Mouse (Mus musculus): ENCODE data around the gene Tmem210. TPM values are rescaled to one million over a fixed set of nuclear protein-coding genes. Genes with fewer than 3 reads are reported as not detected.
A peak's percentile ranks its signal among the peaks of the same experiment; 100 is the strongest.

The Tmem210 gene
- total RNA-seq, 2 experiments from 2014 or later, result not detected

GRCm38 (mm10) chr2:25291184-25292053, 3.5 kb downstream of the Tmem210 start:
- no peak for ATAC-seq (replicated peaks; ENCODE audit: low FRiP score, poor library complexity, severe bottlenecking)

DNA sequence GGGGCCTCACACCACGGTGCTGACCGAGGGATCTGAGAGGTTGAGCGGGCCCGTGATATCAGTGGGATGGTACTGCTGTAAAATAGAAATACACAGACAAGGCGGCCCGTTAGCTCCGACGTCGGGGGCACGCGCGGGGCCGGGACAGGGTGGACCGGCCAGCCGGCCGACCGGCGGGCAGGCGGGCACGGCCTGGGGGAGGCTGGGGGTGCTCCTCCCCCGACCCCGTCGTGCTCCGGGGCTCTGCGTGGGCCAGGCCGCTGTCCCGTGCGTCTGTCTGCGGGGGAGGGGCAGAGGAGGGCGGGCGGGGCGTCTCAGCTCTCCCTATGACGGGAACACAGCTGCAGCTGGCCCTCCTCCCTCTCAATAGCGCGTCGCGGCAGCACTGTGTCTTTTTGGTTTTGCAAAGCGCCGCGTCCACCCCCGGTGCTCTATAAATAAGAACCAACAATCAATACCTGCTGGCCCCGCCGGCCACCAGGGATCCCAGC, 4.2 kb downstream of the Tmem210 start:
- no peak for ATAC-seq (replicated peaks; ENCODE audit: low FRiP score, poor library complexity, severe bottlenecking)

GRCm38 (mm10) chr2:25292856-25293255, 4.9 kb downstream of the Tmem210 start:
- ATAC-seq (replicated peaks; ENCODE audit: low FRiP score, poor library complexity, severe bottlenecking), result peak; percentile 58; the same call in 1 of the 2 replicates

GRCm38 (mm10) chr2:25293706-25294105, 5.8 kb downstream of the Tmem210 start:
- ATAC-seq (replicated peaks; ENCODE audit: low FRiP score, poor library complexity, severe bottlenecking), result no peak

DNA sequence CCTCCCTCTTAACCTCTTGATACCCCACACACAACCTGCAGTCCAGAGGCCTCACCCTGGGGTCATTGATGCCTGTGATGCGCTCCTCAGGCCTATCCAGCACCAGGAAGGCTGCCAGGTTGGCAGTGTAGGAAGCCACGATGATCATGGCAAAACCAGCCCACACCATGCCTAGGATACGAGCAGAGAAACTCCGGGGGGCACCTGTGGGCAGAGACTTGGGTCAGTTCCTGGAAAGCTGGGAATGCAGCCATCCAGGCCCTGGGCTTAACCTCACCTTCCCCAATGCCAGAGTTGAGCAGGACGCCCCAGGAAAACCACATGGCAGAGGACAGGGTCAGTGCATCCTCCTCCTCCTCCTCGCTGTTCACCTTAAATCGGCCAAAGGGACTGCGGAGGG, 9.1 kb downstream of the Tmem210 start:
- no peak for ATAC-seq (replicated peaks; ENCODE audit: low FRiP score, poor library complexity, severe bottlenecking)

- no peak for ATAC-seq (replicated peaks; ENCODE audit: low FRiP score, poor library complexity, severe bottlenecking)
Observed at GRCm38 (mm10) chr2:25298046-25298445, 10.1 kb downstream of the Tmem210 start.

DNA sequence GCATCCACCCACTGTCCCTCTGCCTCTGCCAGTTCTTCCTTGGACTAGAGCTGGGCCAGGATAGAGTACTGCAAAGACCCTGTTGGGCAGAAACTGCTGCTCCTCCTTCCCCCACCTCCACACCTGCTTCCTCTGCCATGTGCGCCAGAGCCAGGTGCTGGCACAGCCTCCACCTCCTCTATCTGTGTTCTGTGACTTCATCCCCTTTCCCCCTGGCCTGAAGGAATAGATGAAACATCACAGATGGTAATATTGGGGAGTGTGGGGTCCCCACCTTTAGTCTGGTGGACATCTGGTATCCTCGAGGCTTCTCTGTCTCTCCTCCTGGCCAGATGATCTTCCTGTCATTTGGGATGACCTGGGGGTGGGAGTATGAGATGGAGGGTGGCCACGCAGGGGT, 15.5 kb downstream of the Tmem210 start:
- no peak for ATAC-seq (replicated peaks; ENCODE audit: low FRiP score, poor library complexity, severe bottlenecking)

GRCm38 (mm10) chr2:25303931-25304656, 16.1 kb downstream of the Tmem210 start:
- no peak for ATAC-seq (replicated peaks; ENCODE audit: low FRiP score, poor library complexity, severe bottlenecking)

GRCm38 (mm10) chr2:25304657-25305541, 17.0 kb downstream of the Tmem210 start:
- no peak for ATAC-seq (replicated peaks; ENCODE audit: low FRiP score, poor library complexity, severe bottlenecking)

DNA sequence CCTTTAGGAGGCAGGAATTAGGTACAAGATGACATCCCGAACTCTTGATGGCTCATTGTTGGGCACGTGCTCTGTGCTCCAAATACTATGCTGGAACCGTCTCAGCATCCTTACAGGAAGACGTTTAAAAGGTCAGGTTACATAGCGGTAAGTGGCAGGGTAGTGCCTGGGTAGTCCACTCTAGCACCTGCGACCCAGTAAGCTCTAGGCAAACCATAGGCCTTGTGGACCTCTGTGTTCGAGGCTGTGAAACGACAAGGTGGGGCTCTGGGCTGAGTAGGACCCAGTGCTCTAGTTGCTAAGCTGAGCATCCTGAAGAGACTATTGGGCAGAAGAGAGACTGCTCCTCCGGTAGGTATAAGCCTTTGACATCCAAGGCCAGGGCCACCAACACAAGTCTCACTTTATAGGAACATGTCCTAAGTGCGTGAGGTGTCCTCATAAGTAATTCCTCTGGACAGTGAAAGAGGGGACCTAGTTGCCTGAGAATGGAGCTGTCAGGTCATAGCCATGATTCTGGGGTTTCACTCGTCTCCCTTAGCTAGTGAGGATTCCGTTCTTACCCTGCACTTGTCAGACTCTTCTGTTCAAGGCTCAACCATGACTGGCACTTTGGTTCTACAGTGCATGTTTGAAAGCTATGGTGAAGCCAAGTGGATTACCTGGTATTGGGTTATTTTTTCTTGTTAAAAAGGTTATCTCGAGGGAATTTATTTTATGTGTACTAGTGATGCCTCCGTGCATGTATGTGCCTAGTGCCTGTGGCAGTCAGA, 17.8 kb downstream of the Tmem210 start:
- ATAC-seq (replicated peaks; ENCODE audit: low FRiP score, poor library complexity, severe bottlenecking), result no peak

DNA sequence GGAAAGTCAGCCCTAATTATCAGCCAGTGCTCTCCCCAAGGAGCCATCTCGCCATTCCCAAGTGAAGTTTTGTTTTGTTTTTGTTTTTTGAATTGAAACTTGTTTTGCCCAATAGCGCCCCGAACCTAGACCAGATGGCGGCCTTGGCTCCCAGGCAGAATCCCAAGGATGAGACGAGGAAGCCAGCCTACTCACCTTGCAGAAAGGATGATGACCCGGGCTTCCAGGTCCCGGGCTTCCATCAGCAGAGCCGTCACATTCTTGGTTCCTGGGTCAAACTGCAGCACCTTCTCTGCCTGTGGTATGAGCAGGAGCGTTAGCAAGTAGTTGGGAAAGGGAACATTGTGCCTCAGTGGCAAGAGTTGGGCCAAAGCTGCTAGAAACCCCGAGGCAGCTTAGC, 22.2 kb downstream of the Tmem210 start:
- ATAC-seq (replicated peaks; ENCODE audit: low FRiP score, poor library complexity, severe bottlenecking), result no peak

GRCm38 (mm10) chr2:25310969-25311368, 23.0 kb downstream of the Tmem210 start:
- ATAC-seq (replicated peaks; ENCODE audit: low FRiP score, poor library complexity, severe bottlenecking), result no peak

- no peak for ATAC-seq (replicated peaks; ENCODE audit: low FRiP score, poor library complexity, severe bottlenecking)
Observed at GRCm38 (mm10) chr2:25311491-25311891, 23.5 kb downstream of the Tmem210 start.

DNA sequence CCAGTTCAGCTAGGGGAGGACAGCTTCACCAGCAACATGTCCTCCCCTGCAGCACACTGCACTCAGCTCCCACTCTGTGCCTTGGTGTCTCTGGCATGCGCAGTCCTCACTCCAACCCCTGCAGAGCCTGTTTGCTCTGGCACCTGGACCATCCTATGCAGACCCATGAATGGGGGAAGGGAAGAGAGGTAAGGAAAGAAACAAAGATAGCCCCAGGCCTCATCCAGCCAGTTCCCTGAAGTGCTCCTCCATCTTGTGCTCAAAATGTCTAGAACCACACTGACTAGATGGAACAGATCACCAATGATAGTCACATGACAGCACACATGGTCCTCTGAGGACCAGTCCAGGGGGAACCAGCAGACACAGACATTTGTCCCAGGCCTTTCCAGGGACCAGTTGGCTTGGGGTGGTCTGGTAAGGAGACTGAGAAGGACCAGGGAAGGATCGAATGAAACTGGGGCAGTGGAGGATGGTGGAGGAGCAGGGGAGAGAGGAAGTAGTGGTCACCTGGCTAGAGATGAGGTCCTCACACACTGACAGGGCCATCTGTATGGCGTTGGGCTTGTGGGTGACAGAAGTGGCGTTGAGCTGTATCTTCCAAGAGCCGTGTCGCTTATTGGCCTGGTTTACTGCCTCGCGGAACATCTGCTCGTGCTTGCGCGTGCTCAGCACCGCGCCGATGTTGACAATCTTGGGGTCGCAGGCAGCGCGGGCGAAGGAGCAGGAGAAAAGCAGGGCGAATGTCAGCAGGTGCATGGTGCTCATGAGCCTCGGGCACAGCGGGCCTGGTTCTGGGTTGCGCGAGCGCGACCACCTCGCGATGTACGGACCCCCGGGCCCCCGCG, 30.4 kb downstream of the Tmem210 start:
- no peak for ATAC-seq (replicated peaks; ENCODE audit: low FRiP score, poor library complexity, severe bottlenecking)

DNA sequence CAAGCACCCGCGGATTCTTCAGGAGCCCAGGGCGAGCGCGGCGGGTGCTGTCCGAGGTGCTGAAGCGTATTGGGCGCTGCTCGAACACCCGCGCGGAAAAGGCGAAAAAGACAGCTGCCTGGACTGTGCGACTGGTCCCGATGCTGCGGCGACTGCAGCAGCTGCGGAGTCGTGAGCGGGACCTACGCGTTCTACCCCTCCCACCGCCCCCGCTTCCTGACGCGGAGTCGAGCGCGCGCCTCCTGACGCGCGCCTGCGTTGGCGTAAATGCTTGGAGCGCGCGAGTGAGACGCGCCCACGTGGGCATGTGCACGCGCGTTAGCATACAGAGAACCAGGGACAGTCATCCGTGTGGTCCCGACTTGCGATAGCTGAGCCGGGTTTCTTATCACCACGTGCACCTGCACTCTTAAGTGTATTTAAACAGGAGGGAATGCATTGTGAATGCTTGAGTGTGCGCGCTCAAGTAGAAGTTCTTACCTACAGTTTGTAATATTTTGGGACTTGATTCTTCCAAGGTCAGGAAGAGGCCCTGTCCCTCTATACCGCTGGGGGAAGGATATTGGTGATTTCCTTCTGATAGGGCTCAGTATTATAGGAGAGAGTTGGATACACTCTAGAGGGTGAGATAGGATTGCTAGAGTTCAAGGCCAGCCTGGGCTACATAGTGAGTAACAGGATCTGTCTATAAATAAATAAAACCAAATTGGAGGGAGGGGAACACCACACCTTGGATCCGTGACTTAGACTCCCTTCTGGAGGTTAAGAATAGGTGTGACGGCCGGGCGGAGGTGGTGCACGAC, 31.2 kb downstream of the Tmem210 start, which contains the start of gene Grin1:
Gene Grin1 (minus strand): TSS at position 217 of the 803 bp plus-strand sequence.
- no peak for ATAC-seq (replicated peaks; ENCODE audit: low FRiP score, poor library complexity, severe bottlenecking)

DNA sequence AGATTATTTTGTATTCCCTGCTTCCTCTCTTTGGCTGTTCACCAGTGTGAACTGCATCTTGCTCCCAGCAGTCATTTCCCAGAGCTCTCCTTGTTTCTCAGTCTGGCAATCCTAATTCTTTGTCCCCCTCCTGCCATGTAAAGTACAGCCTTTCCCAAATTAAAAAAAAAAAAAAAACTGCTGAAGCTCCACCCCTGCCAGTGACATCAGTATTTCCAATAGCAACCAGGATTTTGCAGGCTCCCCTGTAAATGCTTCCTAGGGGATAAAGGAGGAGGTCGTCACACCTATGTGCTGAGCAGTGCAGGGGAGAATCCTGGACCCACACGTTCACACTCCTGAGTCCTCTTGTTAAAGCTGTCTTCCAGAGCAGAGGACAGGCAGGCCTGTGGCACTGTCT, 32.1 kb downstream of the Tmem210 start:
- ATAC-seq (replicated peaks; ENCODE audit: low FRiP score, poor library complexity, severe bottlenecking), result no peak

DNA sequence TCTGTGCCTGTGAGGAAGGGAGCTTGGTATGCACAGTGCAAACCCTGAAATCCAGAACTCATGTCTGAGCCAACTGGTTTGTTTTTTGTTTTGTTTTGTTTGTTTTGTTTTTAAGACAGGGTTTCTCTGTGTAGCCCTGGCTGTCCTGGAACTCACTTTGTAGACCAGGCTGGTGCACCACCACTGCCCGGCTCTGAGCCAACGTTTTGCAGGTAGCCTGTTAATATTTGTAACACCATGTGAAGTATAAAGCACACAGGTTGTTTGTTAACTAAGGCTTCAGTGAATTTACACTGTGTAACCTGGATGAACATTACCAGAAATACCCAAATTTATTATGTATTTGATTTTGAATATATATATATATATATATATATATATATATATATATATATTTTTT, 38.1 kb downstream of the Tmem210 start:
- no peak for ATAC-seq (replicated peaks; ENCODE audit: low FRiP score, poor library complexity, severe bottlenecking)
